Mouse (Mus musculus): ENCODE data around the gene Tlr5. TPM values are rescaled to one million over a fixed set of nuclear protein-coding genes. Genes with fewer than 3 reads are reported as not detected.

Gene Tlr5
- polyA plus RNA-seq, 1 experiment = 4.3 TPM

GRCm38 (mm10) chr1:182953667-182954066 is 921 bp upstream of the Tlr5 start:
- no peak for DNase-seq (ENCODE audit: low spot score)

DNA sequence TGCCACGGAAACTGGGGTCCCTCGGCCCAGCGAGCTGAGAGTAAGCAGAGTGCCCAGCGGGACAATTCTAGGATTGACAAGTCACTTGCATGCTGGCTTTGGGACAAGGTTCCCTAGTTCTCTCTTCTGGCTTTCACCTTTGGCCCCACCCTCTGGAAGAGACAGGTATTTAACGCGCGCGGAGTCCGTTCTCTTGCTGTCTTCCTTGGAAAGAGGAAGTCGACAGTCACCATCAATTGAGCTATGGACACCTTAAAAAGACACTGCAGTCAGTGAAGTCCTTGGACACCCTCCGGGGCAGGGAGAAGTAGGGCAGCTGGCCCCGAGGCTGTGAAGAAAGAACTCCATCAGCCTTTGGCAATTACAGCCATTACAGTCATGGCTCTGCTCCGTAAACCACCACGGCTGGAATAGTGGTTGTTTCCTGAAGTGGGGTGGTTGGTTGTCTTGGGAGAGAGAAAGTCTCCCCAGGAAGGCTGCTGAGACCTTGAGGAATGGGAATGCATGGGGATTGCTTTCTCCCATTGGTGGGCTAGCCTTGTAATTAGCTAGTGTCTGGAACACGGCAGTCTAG is 546 bp downstream of the Tlr5 start:
- no peak for DNase-seq (ENCODE audit: low spot score)

- no peak for DNase-seq (ENCODE audit: low spot score)
Observed at GRCm38 (mm10) chr1:182956186-182956960, 1.8 kb downstream of the Tlr5 start.

DNA sequence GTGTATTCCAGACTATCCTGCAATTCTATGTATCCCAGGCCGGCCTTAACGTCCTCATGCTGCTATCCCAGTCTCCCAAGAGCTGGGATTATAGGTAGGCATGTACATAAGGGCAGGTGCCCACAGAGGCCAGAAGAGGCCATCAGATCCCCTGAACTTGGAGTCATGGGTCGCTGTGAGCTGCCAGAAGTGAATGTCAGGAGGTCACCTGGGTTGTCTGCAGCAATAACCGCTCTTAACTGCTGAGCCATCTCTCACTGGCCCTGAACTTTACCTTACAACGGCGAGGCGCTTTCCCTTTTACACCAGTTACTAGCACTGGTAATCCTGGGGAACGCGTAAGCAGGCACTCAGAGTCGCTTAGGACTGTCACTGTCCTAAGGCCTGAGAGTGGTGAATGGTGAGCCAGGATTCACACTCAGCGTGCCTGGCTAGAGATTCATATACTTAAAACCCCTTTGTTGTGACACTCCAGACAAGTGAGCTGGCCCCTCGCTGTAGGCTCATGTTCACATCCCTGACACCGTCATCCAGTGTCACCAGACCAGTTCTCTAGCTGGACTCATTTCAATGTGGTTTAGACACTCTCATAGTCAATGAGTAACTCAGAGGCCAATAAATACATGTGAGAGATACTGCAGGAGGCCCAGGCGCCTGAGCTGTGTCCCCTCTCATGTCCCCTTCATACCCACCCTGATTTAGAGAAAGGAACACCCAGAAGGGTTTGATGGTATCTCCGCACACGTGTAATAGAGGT is 2.6 kb downstream of the Tlr5 start:
- DNase-seq (ENCODE audit: low spot score) = no peak

DNA sequence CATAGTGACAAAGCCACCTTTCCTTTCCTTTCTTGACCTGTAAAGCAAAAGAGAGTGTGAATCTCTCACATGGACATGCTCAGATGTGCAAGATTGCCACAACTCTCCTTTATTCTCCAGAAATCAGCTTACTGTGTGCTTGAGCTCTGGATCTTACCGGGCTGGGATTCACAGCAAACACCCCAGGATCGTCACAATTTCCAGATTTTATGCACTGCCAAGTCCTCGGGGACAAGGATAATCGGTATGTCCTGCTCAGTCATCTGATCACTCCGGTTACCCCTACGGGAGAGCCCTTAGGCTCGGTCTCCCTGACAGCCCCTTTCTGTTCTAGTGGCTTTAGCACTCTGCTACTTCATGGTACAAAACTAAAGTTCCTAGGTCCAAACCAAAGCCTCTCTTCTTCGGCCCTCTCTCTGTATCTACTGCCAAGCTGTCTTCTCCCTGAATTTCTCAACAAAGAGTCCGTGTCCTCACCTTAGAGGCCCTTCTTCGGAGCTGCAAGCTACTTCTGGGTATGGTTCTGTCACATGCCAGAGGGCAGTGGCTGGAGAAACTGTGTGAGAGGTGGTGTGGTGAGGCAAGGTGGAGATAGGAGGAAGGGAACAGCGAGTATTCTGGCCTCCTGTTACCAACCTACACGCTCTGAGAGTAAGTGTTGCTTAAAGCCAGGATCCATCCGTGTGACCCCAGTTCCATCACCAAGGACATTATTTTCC is 3.4 kb downstream of the Tlr5 start:
- no peak for DNase-seq (ENCODE audit: low spot score)

DNA sequence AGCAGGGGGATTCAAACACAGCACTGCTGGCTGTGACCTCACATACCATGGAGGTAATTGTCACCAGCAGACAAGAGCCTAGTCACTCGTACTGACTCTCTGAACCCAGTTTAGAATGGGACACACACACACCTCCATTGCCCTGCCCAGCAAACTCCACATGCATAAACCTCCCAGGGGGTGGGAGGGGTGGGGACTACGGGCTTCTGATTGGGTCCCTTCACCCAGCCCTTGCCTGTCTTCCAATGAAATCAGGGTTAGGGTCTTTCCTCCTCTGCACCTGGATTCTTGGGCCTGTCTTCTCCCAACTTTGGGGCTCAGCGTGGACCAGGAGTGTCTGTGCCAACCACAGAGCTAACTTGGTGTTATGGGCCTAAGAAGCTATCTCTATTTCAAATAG is 4.2 kb downstream of the Tlr5 start:
- DNase-seq (ENCODE audit: low spot score) = no peak

GRCm38 (mm10) chr1:182959251-182959691 is 4.7 kb downstream of the Tlr5 start:
- no peak for DNase-seq (ENCODE audit: low spot score)

DNA sequence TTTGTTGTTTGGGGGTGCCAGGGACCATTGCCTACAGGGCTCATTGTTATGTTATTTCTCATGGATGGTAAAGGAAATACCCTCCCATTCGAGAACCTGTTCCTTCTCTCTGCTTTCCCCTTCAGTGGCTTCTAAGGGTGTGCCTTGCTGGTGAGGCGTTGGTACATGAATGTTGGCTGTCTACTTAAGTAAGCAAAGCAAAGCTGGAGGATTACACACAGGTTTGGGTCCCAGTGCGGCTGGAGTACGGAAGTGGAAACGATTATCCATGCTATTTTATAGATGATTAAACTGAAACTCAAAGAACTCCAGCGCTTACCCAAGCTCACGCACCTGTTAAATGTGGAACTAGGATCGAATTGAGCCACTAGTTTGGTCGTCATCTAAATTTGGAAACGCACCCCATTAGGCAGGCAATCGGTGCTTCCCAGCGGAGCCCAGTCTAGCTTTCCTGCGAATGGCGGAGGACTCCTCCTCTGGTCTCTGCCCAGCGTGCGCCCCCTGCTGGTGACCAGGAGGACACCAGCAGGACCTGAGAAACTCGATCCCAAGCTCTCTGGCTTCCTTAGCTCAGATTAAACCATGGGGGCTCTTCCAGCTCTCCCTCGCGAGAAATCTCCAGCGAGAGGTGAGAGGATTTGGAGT is 5.3 kb downstream of the Tlr5 start:
- DNase-seq (ENCODE audit: low spot score) = peak; percentile 78

GRCm38 (mm10) chr1:182961076-182961475 is 6.5 kb downstream of the Tlr5 start:
- DNase-seq (ENCODE audit: low spot score) = no peak

GRCm38 (mm10) chr1:182963329-182963728 is 8.7 kb downstream of the Tlr5 start:
- DNase-seq (ENCODE audit: low spot score) = no peak

DNA sequence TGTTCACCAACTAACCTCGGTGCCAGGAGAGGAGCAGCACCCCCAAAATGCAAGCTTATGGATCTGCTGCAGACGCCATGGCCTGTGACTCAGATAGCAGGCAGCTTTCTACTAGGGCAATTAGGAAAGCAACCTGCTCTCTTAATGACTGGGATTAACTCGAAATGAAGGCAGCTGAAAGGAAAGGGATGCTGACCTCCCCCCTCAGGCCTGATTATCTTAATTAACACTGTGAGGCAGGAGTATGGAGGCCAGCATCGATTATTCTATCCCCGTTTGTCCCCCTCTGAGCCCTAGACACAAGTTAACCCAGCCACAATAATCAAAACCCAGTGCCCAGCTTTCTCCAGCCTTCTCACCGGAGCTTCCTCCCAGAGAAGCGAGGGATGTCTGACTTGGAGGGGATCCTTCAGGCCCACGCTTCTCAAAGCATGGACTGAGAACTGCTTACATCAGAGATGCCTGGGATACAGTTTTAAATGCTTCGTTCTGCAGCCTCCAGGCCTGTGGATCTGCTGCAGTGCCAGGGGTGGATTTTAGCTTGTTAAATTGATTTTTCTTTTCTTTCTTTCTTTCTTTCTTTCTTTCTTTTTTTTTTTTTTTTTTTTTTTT is 10.4 kb downstream of the Tlr5 start:
- no peak for DNase-seq (ENCODE audit: low spot score)

DNA sequence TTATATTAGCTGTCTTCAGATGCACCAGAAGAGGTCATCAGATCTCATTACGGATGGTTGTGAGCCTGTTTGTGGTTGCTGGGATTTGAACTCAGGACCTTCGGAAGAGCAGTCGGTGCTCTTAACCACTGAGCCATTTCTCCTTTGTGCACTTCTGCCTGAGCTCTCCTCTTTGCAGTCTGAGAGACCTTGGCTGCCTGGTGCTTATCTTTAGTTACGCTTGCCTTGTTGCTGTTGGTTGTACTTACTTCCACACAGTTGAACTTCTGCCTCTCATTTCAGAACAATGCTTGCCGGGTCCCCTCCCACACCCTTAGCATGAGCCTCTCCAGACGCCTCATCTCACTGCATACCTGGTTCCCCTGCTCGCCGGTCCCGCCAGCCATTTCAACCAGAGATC is 14.1 kb downstream of the Tlr5 start:
- no peak for DNase-seq (ENCODE audit: low spot score)

DNA sequence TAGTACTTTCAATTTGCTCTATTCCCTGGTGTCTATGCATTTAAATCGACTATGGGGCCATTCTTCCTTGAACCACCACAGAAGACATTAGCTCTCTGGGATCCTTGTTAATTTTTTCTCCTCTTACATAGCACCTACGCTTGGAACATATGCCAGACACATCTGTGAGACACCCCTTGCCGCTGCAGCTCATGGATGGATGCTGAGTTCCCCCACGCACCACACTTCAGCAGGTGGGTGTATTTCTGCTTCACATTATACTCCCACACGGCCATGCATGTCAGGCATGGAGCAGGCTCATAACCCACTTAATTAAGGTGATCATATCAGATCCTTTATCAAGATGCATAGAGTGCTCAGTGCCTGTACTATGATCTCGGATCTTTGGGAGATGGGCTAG is 17.7 kb downstream of the Tlr5 start:
- DNase-seq (ENCODE audit: low spot score) = no peak

GRCm38 (mm10) chr1:182974826-182975225 is 20.2 kb downstream of the Tlr5 start:
- no peak for DNase-seq (ENCODE audit: low spot score)

DNA sequence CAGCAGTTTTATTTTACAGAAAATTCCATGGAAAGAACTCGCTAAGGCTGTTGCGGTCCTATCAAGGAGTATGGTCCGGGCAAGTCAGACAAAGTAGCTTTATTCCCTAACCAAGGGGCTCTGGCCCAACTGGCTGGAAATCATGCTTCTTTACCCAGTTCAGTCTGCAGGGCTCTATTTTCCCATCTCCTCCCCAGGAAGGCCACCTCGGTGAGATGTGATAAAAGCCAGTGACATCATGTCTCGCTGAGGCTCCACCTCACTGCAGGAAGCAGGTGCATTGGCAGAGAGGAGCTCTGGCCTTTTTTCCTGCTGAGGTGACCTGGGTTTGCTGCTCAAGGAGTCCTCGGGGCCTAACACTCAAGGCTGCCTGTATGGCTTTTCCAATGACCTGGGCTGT is 26.1 kb downstream of the Tlr5 start:
- DNase-seq (ENCODE audit: low spot score) = no peak

DNA sequence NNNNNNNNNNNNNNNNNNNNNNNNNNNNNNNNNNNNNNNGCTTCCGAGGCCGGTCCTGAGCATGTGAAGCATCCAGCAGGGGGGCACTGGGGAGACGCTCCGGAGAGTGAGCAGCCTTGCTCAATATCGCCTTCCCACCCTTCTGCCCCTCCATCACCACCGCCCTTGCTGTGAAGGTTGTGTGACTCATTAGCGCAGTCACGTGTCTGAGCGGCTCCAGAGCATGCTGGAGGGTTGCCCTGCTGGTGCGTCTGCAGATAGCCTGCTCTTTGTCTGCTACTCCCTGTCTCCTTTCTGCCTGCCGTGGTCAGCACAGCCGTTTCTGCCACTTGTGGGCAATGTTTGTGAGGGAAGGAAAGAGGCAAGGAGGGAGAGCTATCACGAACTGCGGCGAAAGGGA is 28.4 kb downstream of the Tlr5 start:
- peak; percentile 67 for DNase-seq (ENCODE audit: low spot score)

- no peak for DNase-seq (ENCODE audit: low spot score)
Observed at GRCm38 (mm10) chr1:182983496-182984127, 29.0 kb downstream of the Tlr5 start.

- no peak for DNase-seq (ENCODE audit: low spot score)
Observed at GRCm38 (mm10) chr1:182986243-182986642, 31.7 kb downstream of the Tlr5 start.

DNA sequence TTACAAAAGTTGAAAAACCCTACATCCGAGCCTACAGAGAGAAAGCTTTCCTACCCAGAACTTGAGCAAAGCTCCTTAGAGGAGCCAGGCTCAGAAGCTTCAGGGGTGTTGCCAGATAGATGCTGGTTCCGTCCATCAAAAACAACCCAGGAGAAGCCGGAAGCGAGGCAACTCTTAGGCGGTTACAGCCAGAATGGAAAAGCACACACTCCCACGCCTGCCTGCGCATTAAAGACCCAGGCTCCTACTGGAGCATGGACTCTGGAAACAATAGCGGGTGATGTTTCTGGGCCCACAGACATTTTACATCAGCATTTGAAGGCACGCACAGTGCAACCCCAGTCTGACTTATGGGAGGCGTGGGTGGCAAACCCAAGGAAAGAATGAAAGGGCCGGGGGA is 32.2 kb downstream of the Tlr5 start:
- no peak for DNase-seq (ENCODE audit: low spot score)

DNA sequence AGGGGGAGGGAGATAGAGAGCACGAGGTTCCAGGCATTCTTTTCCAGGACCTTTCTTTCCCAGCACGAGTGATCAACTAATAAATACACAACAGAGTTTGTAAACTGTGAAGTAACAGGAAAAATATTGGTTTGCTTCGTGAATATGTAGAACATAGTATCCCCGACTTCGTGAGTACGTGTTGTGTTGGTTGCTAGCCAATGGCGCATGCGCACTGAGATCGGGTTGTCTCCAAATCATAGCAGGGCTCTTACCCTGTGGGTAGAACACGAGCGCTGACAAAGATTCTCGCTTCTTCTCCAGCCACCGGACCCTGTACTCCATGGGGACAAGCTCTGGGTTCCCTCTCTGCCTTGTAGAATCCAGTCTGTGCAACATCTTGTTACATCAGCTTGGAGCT is 33.2 kb downstream of the Tlr5 start:
- DNase-seq (ENCODE audit: low spot score) = no peak

DNA sequence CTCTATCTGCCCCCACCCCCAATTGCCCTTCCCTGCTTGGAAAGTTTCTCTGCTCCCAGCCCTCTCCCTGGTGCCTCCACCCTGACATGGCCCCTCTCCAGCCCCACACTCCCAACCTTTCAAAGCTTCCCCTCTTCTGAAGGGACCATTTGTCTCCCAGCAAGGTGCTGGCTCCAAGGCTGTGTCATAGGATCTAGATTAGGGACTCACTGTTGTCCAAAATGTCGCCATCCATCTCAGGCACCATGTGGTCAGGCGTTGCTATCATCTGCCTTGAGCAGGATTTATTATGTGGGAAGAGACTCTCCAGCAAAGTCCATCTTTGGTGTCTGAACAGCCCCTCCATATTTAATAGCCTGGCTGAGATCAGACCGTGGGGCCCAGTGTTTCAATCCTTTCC is 34.1 kb downstream of the Tlr5 start:
- DNase-seq (ENCODE audit: low spot score) = no peak

All from urinary bladder, adult 2 months (tissue).